Mouse (Mus musculus): ENCODE results near the gene Bri3. TPM values are rescaled to one million over a fixed set of nuclear protein-coding genes. Genes with fewer than 3 reads are reported as not detected.

The Bri3 gene
- total RNA-seq, 2 experiments from 2014 or later = 180 to 221 TPM

DNA sequence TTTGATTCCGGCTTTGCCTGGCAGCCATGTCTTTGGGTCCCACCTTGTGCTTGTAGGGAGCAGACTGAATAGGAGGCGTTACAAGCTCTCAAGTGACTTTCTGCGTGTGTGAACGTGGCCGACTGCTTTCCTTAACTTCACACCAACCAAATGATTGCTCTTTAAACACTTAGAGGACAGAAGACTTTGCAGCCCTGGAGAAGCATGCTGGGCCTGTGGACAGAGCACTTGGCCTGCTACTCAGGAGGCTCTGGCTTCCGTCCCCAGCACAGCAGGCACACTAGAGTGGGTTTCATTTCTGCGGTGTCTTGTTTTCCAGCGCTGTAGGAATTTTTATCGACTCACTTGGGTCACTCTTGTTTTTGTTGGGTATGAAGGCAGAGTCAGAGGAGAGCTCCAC is 18.8 kb downstream of the Bri3 start:
- DNase-seq = no peak

DNA sequence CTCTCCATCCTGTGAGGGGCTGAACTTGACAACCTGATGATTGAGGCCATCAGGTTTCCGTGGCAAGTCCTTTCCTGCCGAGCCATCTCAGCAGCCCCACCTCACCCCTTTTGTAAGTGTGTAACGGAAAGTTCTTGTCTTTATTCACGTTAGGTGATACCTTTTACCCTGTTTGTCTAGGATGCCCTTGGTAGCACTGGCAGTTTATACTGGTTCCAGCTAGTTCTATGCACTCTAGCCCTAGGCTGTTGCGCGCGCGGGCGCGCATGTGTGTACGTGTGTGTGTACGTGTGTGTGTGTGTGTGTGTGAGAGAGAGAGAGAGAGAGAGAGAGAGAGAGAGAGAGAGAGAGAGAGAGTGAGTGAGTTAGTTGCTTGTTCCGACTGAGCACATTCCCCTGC is 19.3 kb downstream of the Bri3 start:
- no peak for DNase-seq

DNA sequence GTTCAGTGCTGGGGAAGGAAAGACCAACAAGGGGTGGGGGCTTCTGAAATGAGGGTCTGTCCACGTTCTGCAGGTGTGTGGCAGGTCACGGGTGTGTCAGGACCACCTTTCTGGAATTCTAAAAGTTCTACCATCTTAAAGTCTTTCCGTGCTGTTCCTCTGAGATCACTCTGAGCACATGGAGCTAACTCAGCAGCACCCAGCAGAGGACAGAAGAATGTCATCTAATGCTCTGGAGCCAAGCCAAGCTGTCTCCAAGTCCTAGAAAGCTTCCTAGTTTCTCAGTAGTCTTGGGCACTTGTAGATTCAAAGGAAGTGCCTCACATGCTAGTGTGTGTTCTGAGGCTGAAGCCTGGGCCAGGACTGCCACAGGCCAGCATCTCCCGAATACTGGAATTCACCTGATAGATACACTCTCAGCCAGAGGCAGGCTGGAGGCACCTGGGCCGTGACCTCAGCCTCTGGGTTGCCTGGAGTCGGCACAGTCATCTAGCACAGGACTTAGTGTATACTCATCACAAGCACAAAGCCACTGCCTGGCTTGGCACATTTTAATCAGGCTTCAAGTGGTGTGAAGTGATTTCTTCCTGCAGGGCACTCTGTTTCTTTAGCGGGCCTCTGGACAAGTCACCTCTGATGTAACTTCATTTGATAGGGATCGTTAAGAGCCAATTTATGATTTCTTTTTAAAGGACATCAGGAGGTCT is 23.5 kb downstream of the Bri3 start:
- DNase-seq = peak; percentile 76

DNA sequence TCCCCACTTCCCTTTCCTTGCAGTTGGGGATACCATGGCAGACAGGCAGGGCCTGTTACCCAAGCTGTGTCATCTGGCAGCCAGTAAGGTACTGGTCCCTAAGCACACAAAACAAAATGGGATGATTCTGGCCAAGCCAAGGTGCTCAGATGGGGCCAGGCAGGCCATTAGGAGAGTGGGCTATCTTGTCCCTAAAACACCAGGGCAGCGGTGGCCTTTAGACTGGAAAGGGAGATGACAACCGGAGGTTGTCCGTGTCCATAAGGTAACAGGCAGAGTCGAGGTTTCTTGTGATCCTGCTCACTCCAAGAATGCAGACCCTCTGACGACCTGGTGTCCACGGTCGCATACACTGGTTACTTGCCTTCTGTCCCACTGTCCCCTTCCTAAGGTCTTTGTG is 25.7 kb downstream of the Bri3 start:
- DNase-seq = no peak

DNA sequence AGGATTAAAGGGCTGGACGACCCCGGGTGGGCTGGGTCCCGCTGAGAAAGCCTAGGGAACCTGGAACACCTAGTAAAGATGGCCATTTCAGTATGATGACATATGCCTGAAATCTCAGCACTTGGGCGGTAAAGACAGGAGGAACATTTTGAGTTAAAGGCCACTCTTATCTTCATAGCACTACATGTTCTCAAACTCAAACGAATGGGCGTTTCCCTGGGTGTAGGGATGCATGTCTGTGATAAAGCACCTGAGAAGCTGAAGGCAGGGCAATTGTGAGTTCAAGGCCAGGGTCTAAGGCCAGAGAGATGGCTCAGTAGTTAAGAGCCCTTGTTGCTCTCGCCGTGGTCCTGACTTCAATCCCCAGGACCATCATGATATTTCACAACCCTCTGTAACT is 26.2 kb downstream of the Bri3 start:
- no peak for DNase-seq

DNA sequence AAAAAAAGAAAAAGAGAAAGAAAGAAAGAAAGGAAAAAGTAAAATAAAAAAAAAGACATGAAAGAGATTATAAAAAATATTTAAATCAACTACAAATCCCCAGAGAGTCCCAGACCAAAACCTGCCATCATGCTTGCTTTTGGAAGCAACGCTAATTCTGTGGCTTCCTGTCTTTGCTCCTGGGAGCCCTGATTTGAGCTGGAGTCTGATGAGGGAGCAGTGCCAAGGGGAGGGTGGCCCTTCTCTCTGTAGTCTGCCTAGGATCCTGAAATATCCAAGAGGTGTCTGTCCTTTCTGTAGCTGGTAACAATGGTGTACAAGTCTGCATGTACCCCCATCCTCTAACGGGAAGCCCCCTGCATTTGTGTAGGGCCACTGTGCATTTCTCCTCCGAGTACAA is 26.9 kb downstream of the Bri3 start:
- peak; percentile 47 for DNase-seq

DNA sequence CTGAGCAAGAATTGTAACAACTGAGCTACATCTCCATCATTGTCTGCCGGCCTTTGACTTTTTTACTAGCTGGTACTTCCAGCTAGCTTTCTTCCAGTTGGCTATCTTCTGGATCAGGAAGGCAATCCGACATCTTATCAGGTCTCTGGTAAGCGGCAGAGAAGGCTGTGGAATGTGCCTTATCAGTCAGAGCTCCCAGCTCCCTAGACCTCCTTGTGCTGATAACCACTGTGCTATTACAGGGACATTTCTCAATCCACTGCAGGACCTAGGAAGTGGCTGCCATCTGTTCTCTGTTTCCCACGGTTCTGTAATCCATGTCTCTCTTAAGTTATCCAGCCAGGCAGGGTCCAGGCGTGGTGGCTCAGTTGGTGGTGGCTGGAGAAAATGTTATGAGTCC is 27.5 kb downstream of the Bri3 start:
- no peak for DNase-seq

DNA sequence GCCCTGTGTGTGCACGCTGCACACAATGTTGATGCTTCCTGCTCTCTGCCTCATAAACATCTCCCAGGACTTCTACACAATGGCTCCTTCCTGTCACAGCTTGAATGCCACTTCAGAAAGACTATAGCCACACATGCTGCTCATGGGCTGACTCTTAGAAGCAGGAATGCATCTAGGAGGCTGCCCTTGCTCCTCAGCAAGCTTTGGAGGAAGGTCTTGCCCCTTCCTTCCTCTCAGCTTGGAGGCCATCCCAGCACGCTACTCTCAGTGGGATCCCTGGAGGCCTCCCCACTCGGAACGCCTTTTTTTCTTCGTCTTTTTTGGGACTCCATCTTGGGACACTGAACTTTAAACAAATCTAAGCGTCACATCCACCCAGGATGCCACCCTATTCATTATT is 30.7 kb downstream of the Bri3 start:
- DNase-seq = no peak

DNA sequence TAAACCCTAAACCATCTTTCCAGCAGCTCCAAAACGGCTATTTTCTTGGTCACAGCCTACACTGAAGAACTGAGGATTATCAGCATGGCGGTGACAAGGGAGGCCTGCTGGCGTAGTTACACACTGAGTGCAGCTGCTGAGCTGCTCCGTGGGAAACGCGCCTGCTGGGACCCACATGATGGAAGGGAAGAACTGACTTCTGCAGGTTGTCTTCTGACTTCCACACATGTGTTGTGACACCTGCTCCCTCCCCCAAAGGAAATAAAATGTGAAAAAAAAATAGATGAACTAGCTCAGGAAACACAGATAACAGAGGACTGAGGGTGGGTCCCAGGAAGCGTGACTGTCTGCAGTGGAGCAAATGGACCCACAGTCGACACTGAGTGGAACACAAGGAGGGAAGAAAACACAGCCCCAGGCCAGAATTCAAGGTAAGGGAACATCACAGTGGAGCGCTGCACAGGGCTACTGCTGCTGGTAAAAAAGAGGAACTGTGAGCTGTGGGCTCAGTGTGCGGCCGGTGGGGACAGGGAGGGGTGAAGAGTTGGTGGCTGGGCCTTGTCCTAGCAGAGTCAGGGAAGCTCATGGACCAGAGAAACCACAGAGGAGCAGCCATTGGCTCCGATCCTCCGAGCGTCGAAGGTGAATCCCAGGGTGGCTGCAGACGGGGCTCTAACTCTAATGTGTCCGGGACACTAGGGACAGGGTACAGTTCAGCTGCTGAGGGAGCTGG is 32.8 kb downstream of the Bri3 start:
- DNase-seq = no peak

DNA sequence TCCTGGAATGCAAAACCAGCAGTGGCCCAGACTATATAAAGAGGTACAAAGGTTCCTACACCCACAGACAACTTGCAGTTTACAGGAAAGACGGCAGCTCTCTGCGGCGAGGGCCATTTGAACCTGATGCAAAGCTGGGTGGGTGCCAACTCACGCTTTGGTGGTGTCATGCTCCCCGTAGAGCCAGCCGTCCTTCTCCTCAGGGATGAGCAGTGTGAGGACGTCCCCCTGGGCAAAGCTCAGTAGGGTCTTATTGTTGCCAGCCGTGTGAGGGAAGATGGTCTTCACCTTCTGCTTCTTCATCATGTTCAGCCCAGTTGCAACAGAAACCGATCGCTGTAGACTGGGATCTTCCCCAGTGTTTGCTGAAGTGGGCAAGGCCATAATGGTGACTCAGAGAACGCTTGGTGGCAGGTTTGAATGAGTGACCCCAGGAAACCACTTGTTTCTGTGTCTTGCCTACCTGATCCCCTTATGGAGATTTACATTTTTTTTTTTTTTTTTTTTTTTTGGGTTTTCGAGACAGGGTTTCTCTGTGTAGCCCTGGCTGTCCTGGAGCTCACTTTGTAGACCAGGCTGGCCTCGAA is 34.2 kb downstream of the Bri3 start:
- DNase-seq = no peak

DNA sequence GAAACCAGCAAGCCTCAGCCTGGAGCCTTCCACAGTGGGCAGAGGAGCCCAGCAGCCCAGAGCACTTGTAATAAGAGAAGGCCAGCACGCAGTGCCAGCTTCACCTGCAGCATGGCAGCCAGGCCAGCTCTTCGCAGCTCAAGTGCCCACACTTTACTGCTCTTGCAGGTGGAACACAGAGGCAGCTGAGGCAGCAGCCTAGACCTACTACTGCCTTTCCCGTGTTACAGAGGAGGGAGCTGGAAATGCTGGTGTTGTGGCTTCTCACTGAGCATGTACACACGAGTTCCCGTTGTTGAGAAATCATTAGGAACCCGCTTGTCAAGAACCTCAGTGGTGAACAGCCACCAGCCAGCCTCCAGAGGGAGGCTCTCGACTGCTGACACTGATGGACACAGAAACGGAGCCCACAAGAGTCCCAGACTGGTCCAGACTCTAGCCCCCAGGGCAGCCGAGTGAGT is 34.9 kb downstream of the Bri3 start:
- no peak for DNase-seq

DNA sequence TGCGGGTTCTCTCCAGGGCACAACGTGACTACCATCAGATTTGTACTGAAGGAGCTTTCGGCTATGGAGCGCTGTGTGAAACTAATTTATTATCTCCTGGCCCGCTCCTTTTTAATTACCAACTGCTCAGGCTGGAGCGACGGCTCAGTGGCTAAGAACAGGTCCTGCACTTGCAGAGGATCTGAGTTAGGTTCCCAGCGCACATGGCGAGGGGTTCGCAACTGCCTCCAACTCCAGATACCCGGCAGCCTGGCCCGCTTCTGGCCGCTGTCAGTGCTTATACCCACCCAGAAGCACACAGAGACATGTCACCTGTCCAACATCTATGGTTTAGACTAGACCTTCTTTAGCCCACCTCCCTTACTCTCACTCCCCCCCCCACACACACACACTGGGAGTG is 35.7 kb downstream of the Bri3 start:
- DNase-seq = no peak

DNA sequence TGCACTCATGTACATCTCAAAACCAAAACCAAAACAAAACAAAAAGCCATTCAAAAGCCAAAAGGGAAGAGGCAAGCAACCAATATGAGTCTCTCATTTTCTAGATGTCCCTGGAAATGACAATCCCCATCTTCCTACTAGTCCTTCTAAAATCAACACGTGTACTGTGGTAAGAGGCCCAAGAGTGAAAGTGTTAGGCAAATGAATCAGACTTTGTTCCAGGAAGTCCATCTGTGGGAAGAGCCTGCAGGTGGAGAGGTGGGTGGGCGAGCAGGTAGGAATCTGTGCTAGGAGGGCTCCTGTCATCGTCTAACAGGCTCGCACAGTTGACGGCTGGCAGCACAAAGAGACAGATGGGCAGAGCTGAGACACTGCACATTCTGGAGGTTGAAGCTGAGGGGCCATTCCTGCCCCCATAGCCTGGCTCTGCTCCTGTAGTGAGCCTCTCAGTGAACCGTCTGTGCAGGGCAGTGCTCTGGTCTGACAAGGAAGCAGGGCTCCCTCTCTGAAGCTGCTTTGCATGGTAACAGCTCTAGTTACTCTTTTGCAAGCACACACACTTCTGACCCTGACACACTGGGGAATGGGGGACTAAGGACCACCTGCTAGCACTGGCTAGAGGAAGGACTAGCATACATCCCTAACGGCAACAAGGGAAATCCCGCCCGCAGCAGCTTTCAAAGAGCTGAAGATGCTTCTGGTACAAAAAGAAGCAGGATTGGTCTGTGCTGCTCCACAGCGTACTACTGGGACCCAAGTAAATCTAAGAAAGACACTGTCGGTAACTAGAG is 38.4 kb downstream of the Bri3 start:
- DNase-seq = no peak

DNA sequence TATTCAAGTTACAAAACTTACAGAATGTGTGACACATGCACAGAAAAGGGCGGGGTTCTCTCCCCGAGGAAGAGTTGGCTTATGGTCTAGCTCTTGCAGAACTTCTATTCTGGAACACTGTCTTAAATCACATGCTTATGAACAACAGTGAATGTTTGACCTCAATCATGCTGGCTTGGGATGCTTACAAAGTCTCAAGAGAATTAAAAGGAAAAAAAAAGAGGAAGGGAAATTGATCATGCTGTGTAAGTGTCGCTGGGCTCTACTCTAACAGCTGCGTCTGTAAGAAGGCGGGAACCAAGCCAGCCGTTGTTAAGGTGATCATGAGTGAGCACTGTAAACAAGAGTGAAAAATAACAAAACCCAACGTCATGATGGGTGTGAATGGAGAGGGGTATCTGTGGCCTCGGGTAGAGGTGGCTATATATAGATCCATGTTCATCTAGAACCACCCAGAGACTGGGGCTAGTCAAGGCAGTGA is 39.4 kb downstream of the Bri3 start:
- no peak for DNase-seq

DNA sequence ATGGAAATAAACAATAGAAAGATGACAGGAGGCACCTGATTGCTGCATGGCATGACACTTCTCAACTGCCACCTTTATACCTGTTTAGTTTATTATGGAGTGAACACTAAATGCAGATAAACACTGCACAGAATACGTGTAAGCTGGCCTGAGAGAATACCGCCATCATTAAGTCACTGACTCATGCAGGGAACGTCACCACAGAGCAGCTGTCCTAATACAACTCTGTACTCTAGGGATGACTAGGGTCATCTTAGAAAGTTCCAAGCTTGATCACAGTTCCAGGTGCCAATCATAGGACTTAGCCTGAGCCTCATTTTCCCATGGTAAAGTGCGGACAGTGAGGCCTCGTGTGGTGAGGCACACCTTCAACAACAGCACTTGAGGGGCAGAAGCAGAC is 40.4 kb downstream of the Bri3 start:
- no peak for DNase-seq

DNA sequence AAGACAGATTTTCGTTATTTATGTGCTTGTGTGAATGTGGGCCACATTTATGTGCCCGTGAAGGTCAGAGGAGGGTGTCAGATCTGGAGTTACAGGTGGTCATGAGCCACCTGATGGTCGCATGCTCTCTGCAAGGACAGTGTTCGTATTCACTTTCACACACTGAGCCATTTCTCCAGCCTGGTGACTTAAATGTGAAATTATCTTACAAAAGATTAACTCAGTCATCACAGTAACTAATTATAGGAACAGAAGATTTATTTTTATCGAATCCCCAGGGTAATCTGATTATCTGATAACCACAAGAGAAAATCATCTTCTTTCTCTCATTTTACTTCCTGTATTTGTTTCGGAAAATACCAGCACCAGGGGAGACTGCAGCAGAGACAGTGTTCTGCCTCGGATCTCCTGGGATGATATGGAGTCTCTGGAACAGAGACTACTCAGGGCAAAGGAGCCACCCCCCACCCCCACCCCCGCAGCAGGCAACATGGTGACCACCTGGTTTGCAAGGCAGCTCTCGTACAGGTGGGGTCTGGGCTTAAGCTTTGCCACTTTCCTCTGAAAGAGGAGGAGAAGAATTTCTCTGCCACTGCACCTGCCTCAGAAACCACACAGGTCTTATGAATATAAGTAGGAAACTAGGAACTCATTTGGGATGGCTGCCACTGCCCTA is 42.5 kb downstream of the Bri3 start:
- no peak for DNase-seq

DNA sequence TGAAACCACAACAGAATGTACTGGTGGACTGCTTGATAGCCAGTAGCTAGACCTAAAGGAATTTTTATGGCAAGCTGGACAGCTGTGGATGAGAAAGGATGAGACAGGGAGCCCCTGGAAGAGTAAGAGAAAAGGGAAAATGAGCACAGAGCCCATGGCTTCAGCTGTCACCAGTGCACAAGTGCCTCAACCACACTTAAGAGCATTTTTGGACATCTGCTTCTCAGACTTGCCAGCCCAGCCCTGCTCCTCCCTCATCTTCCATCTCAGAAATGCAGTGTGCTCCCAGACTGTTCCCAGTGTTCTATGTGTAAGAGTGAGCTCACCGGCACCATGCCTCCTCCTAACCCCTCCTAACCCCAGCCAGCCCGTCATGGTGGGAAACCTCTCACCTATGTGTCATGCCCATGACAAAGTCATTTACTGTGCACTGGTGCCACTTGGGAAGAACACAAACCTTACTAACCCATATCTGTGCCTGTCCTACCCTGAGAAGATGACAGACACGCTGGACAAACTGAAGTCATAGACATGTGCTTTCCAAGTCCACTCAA is 43.1 kb downstream of the Bri3 start:
- no peak for DNase-seq

DNA sequence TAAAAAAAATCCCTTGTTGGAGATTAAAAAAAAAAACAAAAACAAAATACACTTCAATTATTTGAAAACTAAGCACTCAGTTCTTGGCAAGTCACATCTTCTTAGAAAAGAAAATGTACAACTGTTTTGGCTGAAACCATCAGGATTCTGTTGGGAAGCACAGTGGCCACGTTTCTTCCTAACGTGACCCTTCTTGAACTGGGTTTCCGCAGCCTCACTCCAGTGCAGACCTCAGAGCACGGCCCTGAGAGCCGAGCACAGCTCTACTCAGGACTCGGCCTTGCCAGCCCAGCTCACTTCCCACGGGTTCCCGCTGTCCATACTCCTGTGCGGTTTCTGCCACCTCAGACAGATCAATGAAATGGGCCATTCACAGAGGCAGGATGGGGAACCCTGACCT is 44.2 kb downstream of the Bri3 start:
- DNase-seq = no peak

DNA sequence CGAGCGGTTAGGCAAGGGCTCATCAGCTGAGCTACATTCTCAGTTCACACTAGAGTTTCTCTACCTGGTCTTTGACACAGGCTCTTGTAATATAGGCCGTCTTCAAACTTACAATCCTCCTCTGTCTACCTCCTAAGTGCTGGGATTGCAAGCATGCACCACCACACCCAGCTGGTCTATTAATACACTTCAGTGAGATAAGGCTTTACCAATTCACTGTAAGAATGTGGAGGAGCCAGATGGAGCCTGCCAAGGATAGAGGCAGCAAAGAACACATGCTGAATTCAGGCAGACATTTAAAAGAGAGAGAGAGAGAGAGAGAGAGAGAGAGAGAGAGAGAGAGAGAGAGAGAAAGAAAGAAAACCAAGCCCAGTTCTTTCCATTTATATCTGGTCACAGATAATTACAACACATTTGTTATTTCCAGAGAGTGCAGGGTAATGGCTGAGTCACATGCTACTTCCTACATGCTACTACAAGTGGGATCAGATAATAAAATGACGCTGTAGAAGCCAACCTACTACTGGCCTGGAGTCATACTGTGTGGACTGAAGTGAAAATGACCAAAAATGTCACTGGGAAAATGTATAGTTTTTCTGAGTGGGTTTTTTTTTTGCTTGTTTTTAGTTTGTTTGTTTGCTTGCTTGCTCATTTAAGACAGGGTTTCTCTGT is 45.7 kb downstream of the Bri3 start:
- DNase-seq = peak; percentile 45

DNA sequence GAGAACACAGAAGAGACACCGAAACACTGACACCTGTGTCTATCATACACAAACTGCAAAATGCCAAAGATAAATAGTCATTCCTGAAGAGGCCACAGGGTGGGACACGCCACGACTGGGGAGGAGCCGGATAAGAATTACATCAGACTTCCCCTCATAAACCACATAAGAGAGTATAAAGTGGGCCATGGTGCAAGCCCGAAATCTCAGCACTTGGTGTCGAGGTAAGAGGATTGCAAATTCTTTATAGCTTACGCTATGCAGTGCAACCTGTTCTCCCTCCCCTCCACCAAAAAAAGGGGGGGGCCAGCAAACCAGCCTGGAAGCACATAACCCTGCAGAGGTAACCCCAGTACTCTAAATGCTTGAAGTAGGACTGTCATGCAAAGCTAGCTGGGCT is 50.7 kb downstream of the Bri3 start:
- DNase-seq = no peak

DNA sequence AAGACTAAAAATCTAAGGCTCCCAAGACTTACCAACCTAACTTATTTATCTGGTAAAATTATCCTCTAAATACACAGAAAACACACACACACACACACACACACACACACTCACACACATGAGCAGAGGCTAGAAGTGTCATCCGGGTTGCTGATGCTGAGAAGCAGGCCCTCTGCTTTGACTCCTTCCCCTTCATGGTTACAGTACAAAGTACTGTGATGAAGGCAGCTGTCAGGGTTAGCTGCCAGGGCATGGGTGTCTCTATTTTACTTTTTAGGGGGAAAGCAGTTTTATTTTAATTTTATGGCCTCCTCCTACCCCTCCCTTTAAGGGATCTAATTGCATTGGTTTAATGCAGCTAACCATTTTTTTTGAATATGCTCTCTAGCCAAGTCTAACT is 51.1 kb downstream of the Bri3 start:
- DNase-seq = no peak

Measured in heart, postnatal 4 days (tissue).